Mouse (Mus musculus): ENCODE measurements around the gene Samd4b. TPM values are rescaled to one million over a fixed set of nuclear protein-coding genes. Genes with fewer than 3 reads are reported as not detected.
"Not testable (repeated sequence)": the region's sequence is repeated elsewhere in the genome, so short reads cannot be mapped to it uniquely, and the experiment has no call there.

Samd4b gene
- total and polyA plus RNA-seq, 2 experiments from 2014 or later = 19.7 to 60.5 TPM

DNA sequence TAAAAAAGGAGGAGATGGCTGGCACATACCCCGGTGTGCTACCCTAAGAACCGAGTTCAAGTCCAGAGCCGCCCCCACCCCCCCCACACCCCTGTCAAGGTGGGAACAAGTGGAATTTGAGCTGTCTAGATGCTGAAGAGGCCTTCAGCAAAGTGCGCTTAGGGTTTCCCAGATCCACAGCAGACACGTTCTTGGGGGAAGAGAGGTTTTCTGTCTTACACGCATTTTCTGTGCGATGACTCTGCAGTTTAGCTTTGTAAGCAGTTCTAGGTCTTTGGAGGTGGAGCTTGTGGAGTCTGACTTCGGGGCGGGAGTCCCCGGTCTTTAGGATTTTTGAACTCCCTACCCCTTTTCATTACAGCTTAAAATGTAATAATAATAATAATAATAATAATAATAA is 33.1 kb upstream of the Samd4b start, which contains the start of gene Acp7:
Gene Acp7, minus strand, starts transcription at position 260 of the 400 bp plus-strand sequence.
- no peak within 1 kb of the TSS for H3K9ac ChIP-seq (replicated peaks; ENCODE audit: low read length)
- peak within 1 kb of the TSS; percentile 55 for H3K4me2 ChIP-seq (ENCODE audit: low read depth, low read length)
- ATAC-seq (no peak), DNase-seq (ENCODE audit: low spot score) (no peak)
- H3K4me3 ChIP-seq (ENCODE audit: low read length) = peak within 1 kb of the TSS; percentile 30
- H3K4me1 ChIP-seq (ENCODE audit: insufficient read depth, low read length) = 0 out of 2 replicates have a peak, but pooled peaks cover 4% of the 10 kb centered on the region
- WGBS = 35% methylated on average over 10 of the region's 10 CpGs
- H3K27me3 ChIP-seq (ENCODE audit: insufficient read depth, low read length) = peaks cover 27% of the 10 kb centered on the region; the same call in 1 of the 2 replicates
- no peaks in the 10 kb centered on the region for H3K36me3 ChIP-seq (ENCODE audit: insufficient read depth, low read length)
- no peak within 1 kb of the TSS for H3K27ac ChIP-seq
- no peak for TF ChIP-seq CTCF (IDR thresholded peaks at IDR 0.05; ENCODE audit: low read depth)
- no peaks in the 10 kb centered on the region for H3K9me3 ChIP-seq (ENCODE audit: low read length)

DNA sequence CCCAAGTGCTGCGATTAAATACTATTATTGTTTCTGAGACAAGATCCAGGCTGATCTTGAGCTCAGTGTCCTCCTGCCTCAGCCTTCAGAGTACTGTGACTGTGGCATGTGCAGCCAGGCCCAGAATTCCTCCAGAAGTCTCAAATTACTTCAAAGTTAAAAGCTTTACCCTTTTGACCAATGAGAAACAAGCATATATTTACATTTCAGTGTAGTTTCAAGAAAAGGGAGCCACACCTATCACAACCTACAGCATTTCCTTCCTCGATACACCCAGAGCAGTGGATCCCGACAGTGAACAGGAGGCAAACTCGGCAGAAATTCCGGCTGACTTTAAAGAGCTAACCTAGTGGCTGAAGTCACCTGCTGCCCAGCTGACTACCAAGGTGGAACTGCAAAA is 26.8 kb upstream of the Samd4b start:
- no peak for ATAC-seq
- no peak for TF ChIP-seq CTCF (IDR thresholded peaks at IDR 0.05; ENCODE audit: low read depth)
- no peak overlapping the region for H3K27ac ChIP-seq
- no peak overlapping the region for H3K4me2 ChIP-seq (ENCODE audit: low read depth, low read length)
- H3K9ac ChIP-seq (replicated peaks; ENCODE audit: low read length) = no peak overlapping the region
- no peak for DNase-seq (ENCODE audit: low spot score)
- 0 out of 2 replicates have a peak, but pooled peaks cover 12% of the 10 kb centered on the region for H3K27me3 ChIP-seq (ENCODE audit: insufficient read depth, low read length)
- H3K4me3 ChIP-seq (ENCODE audit: low read length) = no peak overlapping the region
- no peaks in the 10 kb centered on the region for H3K9me3 ChIP-seq (ENCODE audit: low read length)
- no peaks in the 10 kb centered on the region for H3K36me3 ChIP-seq (ENCODE audit: insufficient read depth, low read length)
- WGBS = 76% methylated on average over 5 of the region's 5 CpGs
- H3K4me1 ChIP-seq (ENCODE audit: insufficient read depth, low read length) = no peaks in the 10 kb centered on the region

DNA sequence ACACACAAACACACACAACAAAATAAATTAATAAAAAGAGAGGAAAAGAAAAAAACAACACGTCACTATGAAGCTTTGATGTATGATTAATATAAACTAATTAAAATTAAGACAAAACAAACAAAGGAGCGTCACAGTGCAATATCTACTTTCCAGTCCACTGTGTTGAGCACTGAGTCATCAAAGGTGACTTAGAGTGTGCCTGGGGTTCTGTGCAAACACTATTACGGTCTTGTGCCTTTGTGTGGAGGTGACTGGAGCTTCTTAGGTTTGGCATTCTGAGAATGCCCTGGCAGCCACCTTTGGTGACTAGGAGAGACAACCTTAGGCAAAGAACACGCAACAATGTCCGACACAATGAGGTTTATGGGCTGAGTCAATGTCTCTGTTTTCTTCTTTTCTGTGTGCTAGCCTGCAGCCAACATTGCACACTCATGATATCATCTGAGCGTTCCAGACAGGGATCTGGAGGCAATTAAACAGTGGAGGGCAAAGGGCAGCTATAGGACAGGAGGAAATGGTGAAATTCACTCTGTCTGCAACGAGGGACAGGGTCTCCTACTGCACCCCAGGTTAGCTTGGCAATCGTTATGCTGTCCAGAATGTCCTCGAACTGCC is 21.3 kb upstream of the Samd4b start:
- Histone ChIP-seq H3K9ac (replicated peaks; ENCODE audit: low read length) (no peak overlapping the region), H3K36me3 (ENCODE audit: insufficient read depth, low read length) (no peaks in the 10 kb centered on the region), H3K27me3 (ENCODE audit: insufficient read depth, low read length) (no peaks in the 10 kb centered on the region), H3K4me3 (ENCODE audit: low read length) (no peak overlapping the region), H3K27ac (no peak overlapping the region), H3K4me1 (ENCODE audit: insufficient read depth, low read length) (no peaks in the 10 kb centered on the region), H3K9me3 (ENCODE audit: low read length) (no peaks in the 10 kb centered on the region), H3K4me2 (ENCODE audit: low read depth, low read length) (no peak overlapping the region)
- ATAC-seq = no peak
- WGBS = 78% methylated on average over 9 of the region's 9 CpGs
- no peak for TF ChIP-seq CTCF (IDR thresholded peaks at IDR 0.05; ENCODE audit: low read depth)
- DNase-seq (ENCODE audit: low spot score) = no peak

DNA sequence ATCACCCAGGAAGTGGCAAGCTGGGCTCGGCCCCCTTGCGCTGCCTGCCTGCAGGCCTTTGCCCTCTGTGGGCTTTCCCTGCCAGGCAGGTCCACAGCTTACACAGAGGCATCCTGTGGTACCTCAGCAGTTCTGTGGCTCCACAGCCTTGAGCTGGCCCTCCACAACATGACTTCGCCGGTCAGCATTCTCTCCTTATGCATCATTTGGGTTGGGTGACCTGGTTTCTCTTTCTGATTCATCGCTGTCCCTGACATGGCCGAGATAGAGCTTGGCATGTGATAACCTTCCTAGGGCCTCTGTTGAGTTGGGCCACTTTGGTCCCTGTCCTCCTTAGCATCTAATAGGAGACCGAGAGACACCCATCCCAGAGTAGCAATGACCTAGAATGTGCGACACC is 8.0 kb upstream of the Samd4b start:
- H3K4me3 ChIP-seq (ENCODE audit: low read length) = no peak overlapping the region
- no peaks in the 10 kb centered on the region for H3K27me3 ChIP-seq (ENCODE audit: insufficient read depth, low read length)
- no peaks in the 10 kb centered on the region for H3K36me3 ChIP-seq (ENCODE audit: insufficient read depth, low read length)
- no peak overlapping the region for H3K4me2 ChIP-seq (ENCODE audit: low read depth, low read length)
- ATAC-seq (no peak), DNase-seq (ENCODE audit: low spot score) (no peak)
- TF ChIP-seq CTCF (IDR thresholded peaks at IDR 0.05; ENCODE audit: low read depth) = no peak
- WGBS = 96% methylated on average over 8 of the region's 8 CpGs
- no peaks in the 10 kb centered on the region for H3K4me1 ChIP-seq (ENCODE audit: insufficient read depth, low read length)
- H3K9ac ChIP-seq (replicated peaks; ENCODE audit: low read length) = no peak overlapping the region
- H3K9me3 ChIP-seq (ENCODE audit: low read length) = no peaks in the 10 kb centered on the region
- no peak overlapping the region for H3K27ac ChIP-seq

DNA sequence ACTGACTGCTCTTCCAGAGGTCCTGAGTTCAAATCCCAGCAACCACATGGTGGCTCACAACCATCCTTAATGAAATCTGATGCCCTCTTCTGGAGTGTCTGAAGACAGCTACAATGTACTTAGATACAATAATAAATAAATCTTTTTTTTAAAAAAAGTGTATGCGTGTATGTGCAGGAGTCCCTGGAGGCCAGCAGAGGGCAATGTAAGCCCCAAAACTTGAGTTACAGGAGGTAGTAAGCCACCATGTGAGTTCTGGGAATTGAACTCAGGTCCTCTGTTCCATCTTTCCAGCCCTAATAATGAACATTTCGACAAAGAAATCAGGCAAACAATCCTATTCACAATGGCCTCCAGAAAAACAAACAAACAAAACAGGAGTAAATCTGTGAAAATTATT is 5.8 kb upstream of the Samd4b start:
- not testable (repeated sequence) for H3K36me3 ChIP-seq (ENCODE audit: insufficient read depth, low read length); H3K9ac ChIP-seq (replicated peaks; ENCODE audit: low read length); H3K4me1 ChIP-seq (ENCODE audit: insufficient read depth, low read length); H3K4me2 ChIP-seq (ENCODE audit: low read depth, low read length); H3K9me3 ChIP-seq (ENCODE audit: low read length); H3K27me3 ChIP-seq (ENCODE audit: insufficient read depth, low read length); H3K4me3 ChIP-seq (ENCODE audit: low read length); ATAC-seq; DNase-seq (ENCODE audit: low spot score); H3K27ac ChIP-seq
- WGBS = 80% methylated on average over 2 of the region's 2 CpGs
- peak; percentile 20; the same call in 1 of the 2 replicates for TF ChIP-seq CTCF (IDR thresholded peaks at IDR 0.05; ENCODE audit: low read depth)

DNA sequence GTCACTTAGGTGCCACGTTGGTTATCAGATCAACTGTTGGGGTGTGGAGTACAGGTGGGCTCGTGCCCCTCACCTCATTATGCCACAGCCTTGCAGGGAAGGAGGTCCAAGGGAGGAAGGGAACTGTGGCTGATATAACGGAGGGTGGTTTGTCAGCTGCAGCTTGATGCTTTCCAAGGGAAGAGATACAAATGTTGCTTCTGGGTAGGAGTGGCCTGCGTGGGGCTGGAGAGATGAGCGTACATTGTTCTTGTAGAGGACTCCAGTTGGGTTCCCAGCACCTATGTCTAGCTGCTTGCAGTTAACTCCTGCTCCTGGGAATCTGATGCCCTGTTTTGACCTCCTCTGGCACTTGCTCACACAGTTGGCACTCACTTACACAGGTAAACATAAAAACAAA is 5.2 kb upstream of the Samd4b start:
- no peaks in the 10 kb centered on the region for H3K9me3 ChIP-seq (ENCODE audit: low read length)
- ATAC-seq (no peak), DNase-seq (ENCODE audit: low spot score) (no peak)
- no peaks in the 10 kb centered on the region for H3K27me3 ChIP-seq (ENCODE audit: insufficient read depth, low read length)
- 73% methylated on average over 5 of the region's 5 CpGs for WGBS
- H3K36me3 ChIP-seq (ENCODE audit: insufficient read depth, low read length) = no peaks in the 10 kb centered on the region
- H3K4me2 ChIP-seq (ENCODE audit: low read depth, low read length) = no peak overlapping the region
- TF ChIP-seq CTCF (IDR thresholded peaks at IDR 0.05; ENCODE audit: low read depth) = no peak
- H3K27ac ChIP-seq = no peak overlapping the region
- H3K4me3 ChIP-seq (ENCODE audit: low read length) = no peak overlapping the region
- H3K9ac ChIP-seq (replicated peaks; ENCODE audit: low read length) = no peak overlapping the region
- H3K4me1 ChIP-seq (ENCODE audit: insufficient read depth, low read length) = no peaks in the 10 kb centered on the region

DNA sequence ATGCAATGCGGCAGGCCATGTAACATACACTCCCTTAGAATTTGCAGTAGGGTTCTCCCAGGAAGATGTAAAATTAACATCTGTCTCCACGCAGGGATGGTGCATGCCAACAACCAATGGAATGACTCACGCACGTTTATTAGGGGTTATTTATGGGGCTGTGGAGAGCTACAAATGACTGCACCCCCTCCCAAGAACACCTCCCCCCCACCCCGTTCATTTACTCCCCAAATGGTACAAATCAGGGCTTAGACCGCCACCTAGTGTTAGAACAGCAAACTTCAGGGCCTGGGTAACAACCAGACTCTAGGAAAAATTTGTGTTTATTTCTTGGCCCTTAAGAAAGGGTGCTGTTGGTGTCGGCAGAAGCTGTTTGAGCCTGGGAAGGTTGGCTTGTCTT is 3.7 kb upstream of the Samd4b start:
- WGBS = 18% methylated on average over 7 of the region's 7 CpGs
- TF ChIP-seq CTCF (IDR thresholded peaks at IDR 0.05; ENCODE audit: low read depth) = peak; percentile 84
- Histone ChIP-seq H3K27me3 (ENCODE audit: insufficient read depth, low read length) (no peaks in the 10 kb centered on the region), H3K4me1 (ENCODE audit: insufficient read depth, low read length) (peaks cover 5% of the 10 kb centered on the region), H3K4me3 (ENCODE audit: low read length) (no peak overlapping the region), H3K9ac (replicated peaks; ENCODE audit: low read length) (no peak overlapping the region), H3K27ac (no peak overlapping the region), H3K9me3 (ENCODE audit: low read length) (no peaks in the 10 kb centered on the region), H3K4me2 (ENCODE audit: low read depth, low read length) (no peak overlapping the region), H3K36me3 (ENCODE audit: insufficient read depth, low read length) (no peaks in the 10 kb centered on the region)
- peak; percentile 88 for DNase-seq (ENCODE audit: low spot score)
- peak; percentile 24 for ATAC-seq

Data from hindbrain, postnatal 0 days (tissue).